In genomic region chr7:98446873-98447272, GRCm38 (mm10) we compare ENCODE assay signal across 17 mouse cellular contexts. TPM values are rescaled to one million over a fixed set of nuclear protein-coding genes. Genes with fewer than 3 reads are reported as not detected.
"Had no signal": no experiment of that assay in that cellular context is flagged by ENCODE, and none has a peak within 500 bp of the region (broad histone marks: within the 10 kb centered on the region; RNA-seq: fewer than 3 reads in every experiment).

No protein-coding gene starts in this region.

- H3K9me3 ChIP-seq: liver, embryonic 13.5 days; liver, embryonic 15.5 days; megakaryocyte, embryonic 14.5 days; midbrain, embryonic 13.5 days; midbrain, embryonic 15.5 days; neural tube, embryonic 12.5 days; stomach, embryonic 15.5 days had no signal

- ATAC-seq: liver, postnatal 0 days; midbrain, embryonic 15.5 days had no signal

- H3K4me2 ChIP-seq: liver, embryonic 11.5 days; liver, embryonic 13.5 days; liver, embryonic 15.5 days; lung, embryonic 14.5 days; midbrain, embryonic 13.5 days; midbrain, embryonic 15.5 days; neural tube, embryonic 12.5 days; stomach, embryonic 15.5 days had no signal

- H3K4me3 ChIP-seq: liver, embryonic 13.5 days; liver, embryonic 15.5 days; megakaryocyte, embryonic 14.5 days; midbrain, embryonic 13.5 days; midbrain, embryonic 15.5 days; neural tube, embryonic 12.5 days; stomach, embryonic 15.5 days had no signal

- H3K27me3 ChIP-seq: liver, embryonic 13.5 days; liver, embryonic 15.5 days; midbrain, embryonic 13.5 days; midbrain, embryonic 15.5 days; neural tube, embryonic 12.5 days; stomach, embryonic 15.5 days had no signal

- H3K4me1 ChIP-seq: liver, embryonic 13.5 days; liver, embryonic 15.5 days; midbrain, embryonic 13.5 days; midbrain, embryonic 15.5 days; neural tube, embryonic 12.5 days; stomach, embryonic 15.5 days had no signal

- H3K36me3 ChIP-seq: liver, embryonic 13.5 days; liver, embryonic 15.5 days; midbrain, embryonic 13.5 days; midbrain, embryonic 15.5 days; neural tube, embryonic 12.5 days; stomach, embryonic 15.5 days had no signal

- H3K27ac ChIP-seq: liver, embryonic 13.5 days; liver, embryonic 15.5 days; macrophage; midbrain, embryonic 13.5 days; midbrain, embryonic 15.5 days; neural tube, embryonic 12.5 days; stomach, embryonic 15.5 days; stomach, postnatal 0 days had no signal

- DNase-seq: liver; liver, embryonic 13.5 days; liver, postnatal 0 days; right cerebral cortex, postnatal 14 days had no signal

- H3K9ac ChIP-seq: liver, embryonic 13.5 days; liver, embryonic 15.5 days; liver, postnatal 0 days; lung, embryonic 14.5 days; midbrain, embryonic 13.5 days; midbrain, embryonic 15.5 days; neural tube, embryonic 12.5 days; stomach, embryonic 15.5 days had no signal

RNA-seq across cellular contexts. Expression of gene Gucy2d, which starts 6.7 kb away (rescaled TPM):
- polyA plus RNA-seq: liver, embryonic 11.5 days; liver, embryonic 13.5 days; liver, embryonic 15.5 days; liver, postnatal 0 days; lung, embryonic 14.5 days; lung, embryonic 16.5 days; macrophage; midbrain, embryonic 13.5 days; midbrain, embryonic 15.5 days; midbrain, postnatal 0 days; neural tube, embryonic 12.5 days; spleen, adult 2 months had no signal
